Mouse (Mus musculus): ENCODE data around the gene Ncbp3. TPM values are rescaled to one million over a fixed set of nuclear protein-coding genes. Genes with fewer than 3 reads are reported as not detected.

The Ncbp3 gene
- 16.0 to 19.1 TPM (median 17.8 TPM) in 4 replicates for total RNA-seq (2023)

DNA sequence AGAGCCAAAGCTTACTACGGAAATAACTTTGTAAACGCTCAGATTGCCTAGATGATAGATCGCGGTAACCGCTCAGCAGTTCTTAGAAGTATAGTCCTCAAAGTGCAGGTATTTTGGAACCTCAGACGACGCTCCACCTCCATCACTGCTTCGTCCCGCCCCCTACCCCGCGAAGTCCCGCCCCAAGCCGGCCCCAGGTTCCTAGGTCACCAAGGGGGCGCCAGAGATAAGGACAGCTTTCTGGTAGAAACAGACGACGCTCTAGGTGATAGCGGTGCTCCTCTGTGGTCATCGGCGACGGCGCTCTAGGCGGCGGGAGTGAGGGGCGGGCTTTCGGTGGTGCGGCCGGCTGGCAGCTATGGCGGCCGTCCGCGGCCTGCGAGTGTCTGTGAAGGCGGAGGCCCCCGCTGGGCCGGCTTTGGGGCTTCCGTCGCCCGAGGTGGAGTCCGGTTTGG is at the start of gene Ncbp3:
Gene Ncbp3, plus strand, starts transcription at position 242 of the 455 bp plus-strand sequence.

DNA sequence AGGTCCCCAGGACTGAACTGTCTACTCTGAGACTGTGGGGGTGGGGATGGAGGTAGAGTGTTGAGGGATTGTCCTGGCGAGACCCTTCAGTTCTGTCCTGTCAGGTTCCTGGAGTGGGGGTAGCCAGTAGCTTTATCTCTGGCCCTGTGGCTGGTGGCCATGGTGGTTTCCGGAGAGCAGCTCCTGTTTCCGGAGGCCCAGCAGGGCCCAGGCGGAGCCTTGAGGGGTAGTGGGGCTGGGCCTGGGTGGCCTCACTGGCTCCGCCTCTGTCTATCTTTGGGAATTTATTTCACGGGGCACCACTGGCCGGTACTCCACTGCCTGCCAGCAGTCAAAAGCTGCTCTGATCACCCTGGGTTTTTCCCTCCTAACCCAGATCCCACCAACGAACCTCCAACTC is 48.8 kb upstream of the Ncbp3 start, which contains the start of gene P2rx1:
Gene P2rx1, plus strand, starts transcription at position 333 of the 400 bp plus-strand sequence.

DNA sequence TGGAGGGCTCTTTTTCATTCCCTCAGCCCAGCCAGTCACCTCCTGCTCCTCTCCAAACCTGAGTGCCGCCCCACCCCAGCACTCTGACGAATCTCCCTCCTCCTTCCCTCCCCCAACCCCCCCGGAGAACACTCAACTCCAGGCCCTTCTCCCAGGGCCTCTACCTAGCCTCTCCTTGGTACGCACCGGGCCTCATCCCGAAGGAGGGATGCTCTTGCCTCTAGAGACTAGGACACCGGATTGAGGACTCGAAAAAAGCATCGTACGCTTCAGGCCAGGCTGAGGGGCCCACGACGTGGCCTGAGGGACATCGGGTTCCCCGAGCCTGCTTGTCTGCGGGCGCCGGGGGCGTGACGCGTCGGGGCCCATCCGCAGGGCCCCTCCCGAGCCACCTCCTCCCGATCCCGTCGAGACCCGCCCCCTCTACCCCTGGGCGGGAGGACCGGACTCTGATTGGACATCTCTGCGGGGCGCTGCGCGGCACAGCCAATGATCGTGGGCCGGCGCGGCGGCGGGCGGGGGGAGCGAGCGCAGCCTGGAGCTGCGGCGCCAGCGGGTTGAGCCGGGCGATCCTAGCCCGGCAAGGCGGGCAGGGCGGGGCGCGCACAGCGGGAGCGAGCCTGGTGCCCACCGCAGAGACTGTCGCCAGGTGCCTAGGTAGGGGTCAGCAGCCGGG is 29.0 kb upstream of the Ncbp3 start, which contains the start of gene Camkk1:
Gene Camkk1, plus strand, starts transcription at position 538 of the 676 bp plus-strand sequence.

DNA sequence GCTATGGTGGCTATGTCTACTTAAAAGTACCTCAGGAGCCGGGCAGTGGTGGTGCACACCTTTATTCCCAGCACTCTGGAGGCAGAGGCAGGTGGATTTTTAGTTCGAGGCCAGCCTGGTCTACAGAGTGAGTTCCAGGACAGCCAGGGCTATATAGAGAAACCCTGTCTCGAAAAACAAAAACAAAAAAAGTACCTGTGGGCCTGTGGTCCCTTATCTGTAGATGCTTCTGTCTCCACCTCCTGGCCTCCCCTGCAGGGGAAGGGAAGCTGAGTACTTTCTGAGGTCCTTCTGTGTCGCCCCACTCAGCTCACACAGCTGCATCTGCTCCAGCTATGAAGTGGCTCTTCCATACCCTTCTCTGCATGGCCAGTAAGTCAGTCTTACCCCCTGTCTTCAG is 42.7 kb downstream of the Ncbp3 start, which contains the start of gene Itgae:
Gene Itgae, plus strand, starts transcription at position 301 of the 400 bp plus-strand sequence.

DNA sequence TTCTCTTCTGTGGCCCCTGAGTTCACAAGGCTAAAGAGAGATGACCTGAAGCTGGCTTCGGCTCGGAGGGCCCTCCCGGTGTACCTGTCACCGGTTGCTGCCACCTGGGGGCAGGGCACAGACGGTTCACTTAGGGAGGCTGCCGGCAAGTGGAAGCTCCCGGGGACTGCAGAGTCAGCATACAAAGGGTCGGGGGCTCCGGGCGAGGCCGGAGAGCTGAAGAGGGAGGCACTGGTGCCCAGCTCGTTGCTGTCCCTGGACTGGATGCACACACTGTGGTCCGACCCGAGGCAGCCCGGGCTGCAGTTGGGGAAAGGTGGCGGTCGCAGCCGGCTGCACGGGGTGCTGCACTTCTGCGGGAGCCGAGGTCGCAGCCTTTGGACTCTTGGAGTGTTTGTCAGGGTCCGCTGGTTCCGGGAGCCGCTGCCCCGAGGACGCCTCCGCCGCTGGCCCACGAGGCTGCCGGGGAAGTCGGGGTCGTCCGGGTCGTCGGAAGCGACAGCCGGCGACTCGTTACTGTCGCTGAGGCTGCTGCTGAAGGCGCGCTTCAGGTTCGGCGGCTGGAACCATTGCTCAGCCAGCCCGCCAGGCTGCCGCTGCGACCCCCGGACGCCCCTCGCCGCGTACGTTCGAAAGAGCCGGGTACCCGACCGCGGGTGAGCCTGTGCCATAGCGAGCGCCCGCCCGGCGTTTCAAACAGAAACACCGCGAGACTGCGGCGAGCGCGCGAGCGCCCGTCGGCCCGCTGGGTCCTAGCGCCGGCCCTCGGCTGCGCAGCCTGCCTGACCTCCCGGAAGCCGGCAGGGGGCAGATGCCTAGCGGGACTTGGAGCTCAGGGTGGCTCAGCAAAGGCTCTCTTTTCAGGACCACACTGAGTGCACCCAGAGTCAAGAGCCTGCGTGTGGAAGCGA is 90.3 kb downstream of the Ncbp3 start, which contains the start of gene Haspin:
Gene Haspin, minus strand, starts transcription at position 704 of the 911 bp plus-strand sequence.

Other genes with a start within 250 kb of the Ncbp3 start
- gene Atp2a3, start 86.6 kb upstream of the Ncbp3 start, total RNA-seq (2023): 512 to 528 TPM (median 517 TPM) in 4 replicates
- 2.2 to 4.8 TPM (median 3.6 TPM) in 4 replicates for gene P2rx1, start 48.7 kb upstream of the Ncbp3 start, total RNA-seq (2023)
- 3.4 to 4.2 TPM (median 3.6 TPM) in 4 replicates for gene Camkk1, start 28.8 kb upstream of the Ncbp3 start, total RNA-seq (2023)
- 0.18 to 0.22 TPM in 2 of 4 replicates, not detected in the others for gene Itgae, start 42.8 kb downstream of the Ncbp3 start, total RNA-seq (2023)
- gene Haspin, start 90.5 kb downstream of the Ncbp3 start, total RNA-seq (2023): 2.9 to 3.3 TPM (median 3.0 TPM) in 4 replicates
- not detected in 4 replicates for gene P2rx5, start 112.6 kb downstream of the Ncbp3 start, total RNA-seq (2023)
- 42.2 to 60.2 TPM (median 52.3 TPM) in 4 replicates for gene Emc6, start 129.3 kb downstream of the Ncbp3 start, total RNA-seq (2023)
- gene Tax1bp3, start 129.3 kb downstream of the Ncbp3 start, total RNA-seq (2023): 5.1 to 7.1 TPM (median 5.8 TPM) in 4 replicates
- gene Ctns, start 151.3 kb downstream of the Ncbp3 start, total RNA-seq (2023): 24.3 to 32.7 TPM (median 26.7 TPM) in 4 replicates
- 2.0 to 3.2 TPM (median 2.9 TPM) in 4 replicates for gene Shpk, start 151.7 kb downstream of the Ncbp3 start, total RNA-seq (2023)
- not detected in 4 replicates for gene Trpv1, start 186.5 kb downstream of the Ncbp3 start, total RNA-seq (2023)
- gene Trpv3, start 219.6 kb downstream of the Ncbp3 start, total RNA-seq (2023): not detected in 4 replicates